Mouse (Mus musculus) stomach, postnatal 0 days (tissue): ENCODE results near the gene Pde4c.

ENCODE experiments used
- CTCF ChIP-seq: IDR thresholded peaks from 2 replicates; pipeline ENCODE4 v1.5.1; 2016; ENCODE audit warnings: antibody characterized with exemption, low read depth, mild to moderate bottlenecking, moderate library complexity
- EP300 ChIP-seq: optimal IDR thresholded peaks from 2 replicates; pipeline ENCODE3; 2016; ENCODE audit warnings: antibody characterized with exemption

- TF ChIP-seq CTCF, result no peak
- TF ChIP-seq EP300, result no peak
Measured at GRCm38 (mm10) chr8:70742176-70742575, 18.7 kb downstream of the Pde4c start.
